Mouse (Mus musculus) MEL (cell line): ENCODE measurements at regions not wholly inside any gene's neighbourhood (a gene's known extent, or its start where the extent isn't known, plus 50 kb on each side); places are given as distances from the start of the nearest gene placed in this dataset.

ENCODE experiments used
- CTCF ChIP-seq, 3 experiments: IDR thresholded peaks in 2 of 3; conservative IDR thresholded peaks in 1 of 3; 2 replicates each; pipeline ENCODE4 v1.5.1; 2011 to 2012; ENCODE audit warnings: low read length in 3 of 3, low read depth in 2 of 3, mild to moderate bottlenecking in 2 of 3, improper control_type of control experiment in 1 of 3, inconsistent platforms in 1 of 3, mixed read lengths in 1 of 3, moderate library complexity in 1 of 3; ENCODE audit not compliant: control insufficient read depth in 1 of 3, insufficient read depth in 1 of 3, poor library complexity in 1 of 3, severe bottlenecking in 1 of 3
- MAX ChIP-seq: IDR thresholded peaks from 2 replicates; pipeline ENCODE4 v1.6.1; 2011; ENCODE audit warnings: low read length, improper control_type of control experiment
- MEF2A ChIP-seq: IDR thresholded peaks from 2 replicates; pipeline ENCODE4 v1.6.1; 2014; ENCODE audit warnings: low read depth, mild to moderate bottlenecking, inconsistent platforms, low read length, improper control_type of control experiment; ENCODE audit not compliant: poor library complexity, insufficient replicate concordance, severe bottlenecking; ENCODE audit errors: extremely low read depth

- TF ChIP-seq CTCF (IDR thresholded peaks at IDR 0.05 in 2 of 3, conservative IDR thresholded peaks at IDR 0.05 in 1 of 3; ENCODE audit: control insufficient read depth in 1 of 3, insufficient read depth in 1 of 3, low read depth in 2 of 3, low read length in 3 of 3, poor library complexity in 1 of 3, severe bottlenecking in 1 of 3) (no peak), MEF2A (no peak), MAX (no peak)
Observed at GRCm38 (mm10) chr3:52179686-52180085, 74.8 kb upstream of the Maml3 start.
